Mouse (Mus musculus) ES-E14 (cell line): ENCODE measurements around the gene Idnk. TPM values are rescaled to one million over a fixed set of nuclear protein-coding genes. Genes with fewer than 3 reads are reported as not detected.

Experiments used
- DNase-seq: peaks from one replicate; pipeline ENCODE4 v3.0.0-alpha.2; 2013; ENCODE audit warnings: low read depth, low spot score
- H3K27ac ChIP-seq: 2 replicates; pipeline ENCODE4 v1.5.1; 2012; ENCODE audit warnings: low read depth, mild to moderate bottlenecking, low read length, moderate library complexity, mixed read lengths; ENCODE audit not compliant: poor library complexity, insufficient read depth, severe bottlenecking
- H3K36me3 ChIP-seq: 2 replicates; pipeline ENCODE4 v1.6.1; 2012; ENCODE audit warnings: mild to moderate bottlenecking, low read length, moderate library complexity, mixed read lengths; ENCODE audit not compliant: control insufficient read depth, poor library complexity, insufficient read depth, severe bottlenecking
- H3K4me1 ChIP-seq, 2 experiments: fragments of 150-350 bp in 1 of 2; sonication (generic) in 1 of 2; 2 replicates each; pipeline ENCODE4 v1.6.1; 2012; ENCODE audit warnings: low read length in 2 of 2, mild to moderate bottlenecking in 1 of 2, mixed read lengths in 1 of 2; ENCODE audit not compliant: control insufficient read depth in 2 of 2, insufficient read depth in 2 of 2, poor library complexity in 1 of 2
- H3K4me3 ChIP-seq, 2 experiments: fragments of 150-350 bp in 1 of 2; sonication (generic) in 1 of 2; 2 replicates each; pipeline ENCODE4 v1.5.1; 2012; ENCODE audit warnings: low read length in 2 of 2, low read depth in 1 of 2, mild to moderate bottlenecking in 1 of 2, mixed read lengths in 1 of 2; ENCODE audit not compliant: insufficient read depth in 1 of 2, poor library complexity in 1 of 2, severe bottlenecking in 1 of 2
- H3K9ac ChIP-seq: 2 replicates; pipeline ENCODE4 v1.6.1; 2012; ENCODE audit warnings: low read depth, mild to moderate bottlenecking, low read length, mixed read lengths; ENCODE audit not compliant: poor library complexity, insufficient read depth, severe bottlenecking
- H3K9me3 ChIP-seq: fragments of 150-350 bp; sonication (generic); 2 replicates; pipeline ENCODE4 v1.6.1; 2012; ENCODE audit warnings: low read depth, mild to moderate bottlenecking, low read length; ENCODE audit not compliant: control insufficient read depth, insufficient read depth
- CHD2 ChIP-seq: IDR thresholded peaks from 2 replicates; pipeline ENCODE4 v1.6.1; 2014; ENCODE audit warnings: mild to moderate bottlenecking, low read depth, low read length, inconsistent platforms
- HCFC1 ChIP-seq: IDR thresholded peaks from 2 replicates; pipeline ENCODE4 v1.6.1; 2012; ENCODE audit warnings: low read length, inconsistent platforms, borderline replicate concordance; ENCODE audit not compliant: insufficient read depth
- MAFK ChIP-seq: IDR thresholded peaks from 2 replicates; pipeline ENCODE4 v1.6.1; 2014; ENCODE audit warnings: mild to moderate bottlenecking, low read depth, low read length, inconsistent platforms; ENCODE audit not compliant: insufficient read depth
- ZC3H11A ChIP-seq: IDR thresholded peaks from 2 replicates; pipeline ENCODE4 v1.6.1; 2012; ENCODE audit warnings: low read depth, mild to moderate bottlenecking, inconsistent platforms, low read length, borderline replicate concordance
- ZNF384 ChIP-seq: IDR thresholded peaks from 2 replicates; pipeline ENCODE4 v1.6.1; 2012; ENCODE audit warnings: low read depth, low read length, inconsistent platforms
- in situ Hi-C, 2 experiments: fragments of 600-800 bp; cut with MboI; formaldehyde crosslinking; loops; one replicate each; pipeline ENCODE4 v1.15.1; 2025; ENCODE audit warnings: low sequenced_read_pairs in 2 of 2, inconsistent platforms in 1 of 2; ENCODE audit not compliant: unreplicated experiment in 2 of 2
- total RNA-seq: library from RNA; depleted of rRNA; stranded (reverse); fragments of 300-350 nt; gene quantifications from 2 replicates; pipeline ENCODE4 v1.2.3, GENCODE M21; 2012

The Idnk gene
- total RNA-seq, 1 experiment: 9.6 TPM

DNA sequence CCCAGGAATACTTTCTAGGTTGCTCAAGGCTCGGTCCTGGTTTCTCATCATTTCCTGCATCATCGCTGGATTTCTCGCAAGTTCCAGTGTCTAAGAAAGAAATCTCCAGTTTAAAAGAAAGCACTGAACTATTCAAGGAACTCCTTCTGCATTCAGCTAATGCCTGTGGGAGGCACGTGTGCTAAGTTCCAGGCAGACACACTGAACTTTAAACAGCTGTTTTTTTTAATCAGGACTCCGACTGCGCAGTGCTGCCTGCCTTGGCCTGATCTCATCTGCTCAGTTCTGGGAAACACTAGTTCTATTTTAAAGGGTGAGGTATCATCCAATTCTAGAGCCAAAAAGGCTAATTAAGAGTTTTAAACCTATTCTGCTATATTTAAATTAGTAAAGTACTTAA is 34.7 kb downstream of the Idnk start:
- no peak overlapping the region for H3K27ac ChIP-seq
- no peak for DNase-seq
- TF ChIP-seq ZC3H11A (no peak), CHD2 (no peak), HCFC1 (no peak), MAFK (no peak), ZNF384 (no peak)
- H3K4me1 ChIP-seq: peaks cover 0 to 4% of the 10 kb centered on the region in 2 experiments; a peak in 1 of 4 replicates
- in situ Hi-C loops: no loop called here
- no peak overlapping the region for H3K9ac ChIP-seq
- no peak overlapping the region for H3K4me3 ChIP-seq
- no peaks in the 10 kb centered on the region for H3K9me3 ChIP-seq
- peaks cover 21% of the 10 kb centered on the region for H3K36me3 ChIP-seq

DNA sequence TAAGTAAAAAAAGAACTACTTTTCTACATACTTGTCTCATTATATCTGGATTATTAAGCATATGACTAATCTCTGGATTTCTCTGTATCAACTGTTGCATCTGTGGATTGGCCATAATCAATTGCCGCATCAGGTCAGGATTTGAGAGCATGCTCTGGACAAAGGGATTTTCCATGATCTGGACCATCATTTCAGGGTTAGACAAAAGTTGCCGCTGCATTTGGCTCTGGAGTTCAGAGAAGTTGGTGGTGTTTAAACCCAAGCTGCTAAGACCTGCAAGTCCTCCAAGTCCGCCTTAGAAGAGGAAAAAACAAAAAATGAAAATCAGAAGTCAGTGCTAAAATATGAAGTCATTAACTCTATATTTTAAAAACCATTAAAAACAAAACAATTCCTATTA is 35.8 kb downstream of the Idnk start:
- DNase-seq: no peak
- in situ Hi-C loops: no loop called here

DNA sequence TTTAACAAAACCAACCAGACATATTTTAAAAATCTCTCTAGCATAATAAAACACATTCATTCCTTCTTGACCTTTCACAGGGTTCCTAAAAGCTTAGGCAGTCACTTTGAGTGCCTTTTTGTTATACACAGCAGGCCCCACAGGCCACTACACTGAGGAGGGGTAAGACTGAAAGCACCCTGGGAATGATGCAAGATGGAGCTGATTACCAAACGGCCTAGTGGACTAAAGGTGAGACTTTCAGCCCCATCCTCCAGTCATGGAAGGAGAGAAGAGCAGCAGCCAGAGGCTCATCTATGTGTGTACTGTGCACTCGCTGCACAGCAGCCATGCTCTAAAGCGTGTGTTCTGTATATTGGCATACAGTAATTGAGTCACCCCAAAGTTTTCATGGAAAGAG is 37.5 kb downstream of the Idnk start:
- no peak for DNase-seq
- Histone ChIP-seq H3K4me3 (no peak overlapping the region), H3K9me3 (no peaks in the 10 kb centered on the region), H3K9ac (no peak overlapping the region), H3K36me3 (peaks cover 18% of the 10 kb centered on the region), H3K27ac (no peak overlapping the region), H3K4me1 (peaks cover 0 to 4% of the 10 kb centered on the region in 2 experiments; a peak in 1 of 4 replicates)
- in situ Hi-C loops: no loop called here
- no peak for TF ChIP-seq HCFC1
- TF ChIP-seq ZC3H11A: no peak
- no peak for TF ChIP-seq CHD2
- no peak for TF ChIP-seq ZNF384
- TF ChIP-seq MAFK: no peak

More for the DNA sequence above, 35.8 kb downstream of the Idnk start:
- Histone ChIP-seq H3K36me3 (peaks cover 19% of the 10 kb centered on the region), H3K4me1 (peaks cover 0 to 4% of the 10 kb centered on the region in 2 experiments; a peak in 1 of 4 replicates), H3K4me3 (no peak overlapping the region), H3K9me3 (no peaks in the 10 kb centered on the region), H3K27ac (no peak overlapping the region), H3K9ac (no peak overlapping the region)
- no peak for TF ChIP-seq ZNF384

DNA sequence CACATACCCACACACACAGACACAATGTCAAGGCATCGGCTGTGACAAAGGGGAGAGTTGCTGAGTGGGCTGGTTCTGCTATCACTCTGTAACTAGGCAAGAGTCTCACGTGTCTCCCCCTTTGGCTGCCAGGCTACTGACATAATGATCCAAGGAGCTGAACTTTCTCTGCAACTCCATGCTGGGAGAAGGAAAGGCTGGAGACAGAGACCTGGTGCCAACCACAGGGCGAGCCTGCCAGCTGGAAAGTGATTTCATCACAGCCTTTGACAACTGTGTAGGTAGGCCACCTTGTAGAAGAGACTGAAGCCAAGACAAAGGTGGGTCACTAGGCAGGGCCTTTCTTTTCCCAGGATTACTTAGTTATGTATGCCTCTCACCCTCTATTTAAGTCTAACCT is 39.8 kb downstream of the Idnk start:
- Histone ChIP-seq H3K36me3 (peaks cover 14% of the 10 kb centered on the region), H3K4me3 (no peak overlapping the region), H3K9me3 (no peaks in the 10 kb centered on the region), H3K27ac (no peak overlapping the region), H3K4me1 (peaks cover 0 to 4% of the 10 kb centered on the region in 2 experiments; a peak in 1 of 4 replicates), H3K9ac (no peak overlapping the region)
- TF ChIP-seq ZC3H11A: no peak
- no peak for TF ChIP-seq HCFC1
- no peak for TF ChIP-seq CHD2
- no peak for TF ChIP-seq ZNF384
- in situ Hi-C loops: no loop called here
- no peak for DNase-seq

DNA sequence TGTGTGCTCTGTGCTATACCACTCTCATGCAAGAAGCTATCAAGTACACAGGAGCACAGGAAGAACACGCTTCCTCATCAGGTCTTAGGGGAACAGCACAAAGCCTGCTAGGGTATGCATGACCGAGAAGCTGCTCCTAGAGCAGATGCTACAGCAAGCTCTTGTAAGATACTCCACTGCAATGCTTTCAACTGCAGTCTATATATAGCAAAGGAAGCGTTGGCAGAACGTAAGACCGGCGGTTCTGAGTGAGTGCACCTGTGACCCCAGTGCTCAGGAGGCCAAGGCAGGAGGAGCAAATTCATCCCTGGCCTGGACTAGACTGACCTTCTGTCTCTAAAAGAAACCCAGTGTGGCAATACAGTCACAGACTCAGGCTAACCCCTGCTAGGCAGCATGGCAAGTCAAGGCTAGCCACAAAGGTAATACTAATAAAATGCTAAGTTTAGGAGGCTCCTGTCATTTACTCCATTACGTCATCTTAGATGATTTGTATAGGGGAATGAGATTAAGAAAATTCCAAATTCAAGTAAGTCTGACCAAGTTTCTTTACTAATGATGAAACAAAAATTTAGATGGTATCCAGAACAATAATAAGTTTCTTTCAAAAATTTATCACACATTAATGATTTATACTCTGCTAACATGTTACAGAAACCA is 40.7 kb downstream of the Idnk start:
- no peaks in the 10 kb centered on the region for H3K9me3 ChIP-seq
- no peak overlapping the region for H3K27ac ChIP-seq
- DNase-seq: no peak
- no peak overlapping the region for H3K9ac ChIP-seq
- no peak overlapping the region for H3K4me3 ChIP-seq
- H3K4me1 ChIP-seq: peaks cover 0 to 4% of the 10 kb centered on the region in 2 experiments; a peak in 1 of 4 replicates
- H3K36me3 ChIP-seq: peaks cover 14% of the 10 kb centered on the region
- in situ Hi-C loops: no loop called here
- TF ChIP-seq CHD2: no peak
- TF ChIP-seq ZNF384: no peak
- TF ChIP-seq MAFK: no peak
- TF ChIP-seq ZC3H11A: no peak
- no peak for TF ChIP-seq HCFC1
